Mouse (Mus musculus): Measurements from ENCODE around the gene Rai1. TPM values are rescaled to one million over a fixed set of nuclear protein-coding genes. Genes with fewer than 3 reads are reported as not detected.
A peak's percentile ranks its signal among the peaks of the same experiment; 100 is the strongest.

Gene Rai1
- polyA plus RNA-seq, 1 experiment from 2014 or later, result 31.9 TPM

GRCm38 (mm10) chr11:60217467-60217866, 112.7 kb downstream of the Rai1 start:
- H3K4me1 ChIP-seq, result peaks cover 31% of the 10 kb centered on the region
- H3K9ac ChIP-seq (replicated peaks), result no peak overlapping the region
- no peaks in the 10 kb centered on the region for H3K9me3 ChIP-seq
- WGBS, result 92% methylated on average over 7 of the region's 7 CpGs
- no peaks in the 10 kb centered on the region for H3K36me3 ChIP-seq
- H3K27ac ChIP-seq (replicated peaks), result no peak overlapping the region
- H3K4me3 ChIP-seq, result no peak overlapping the region
- no peak for ATAC-seq (replicated peaks)
- no peak overlapping the region for H3K4me2 ChIP-seq (replicated peaks)
- H3K27me3 ChIP-seq, result no peaks in the 10 kb centered on the region

- H3K4me2 ChIP-seq (replicated peaks), result peak overlapping the region; percentile 71
- H3K27ac ChIP-seq (replicated peaks), result peak overlapping the region; percentile 71
- no peak for ATAC-seq (replicated peaks)
- no peaks in the 10 kb centered on the region for H3K27me3 ChIP-seq
- no peaks in the 10 kb centered on the region for H3K9me3 ChIP-seq
- H3K36me3 ChIP-seq, result no peaks in the 10 kb centered on the region
- WGBS, result 44% methylated on average over 8 of the region's 8 CpGs
- H3K9ac ChIP-seq (replicated peaks), result peak overlapping the region; percentile 57; the same call in 1 of the 2 replicates
- peak overlapping the region; percentile 79 for H3K4me3 ChIP-seq
- peaks cover 34% of the 10 kb centered on the region for H3K4me1 ChIP-seq
Measured at GRCm38 (mm10) chr11:60219609-60220008, 114.8 kb downstream of the Rai1 start.

GRCm38 (mm10) chr11:60220291-60220804, 115.5 kb downstream of the Rai1 start:
- peak overlapping the region; percentile 57 for H3K9ac ChIP-seq (replicated peaks)
- peak overlapping the region; percentile 71 for H3K27ac ChIP-seq (replicated peaks)
- H3K27me3 ChIP-seq, result no peaks in the 10 kb centered on the region
- no peaks in the 10 kb centered on the region for H3K36me3 ChIP-seq
- peak; percentile 83 for ATAC-seq (replicated peaks)
- H3K4me2 ChIP-seq (replicated peaks), result peak overlapping the region; percentile 71
- H3K9me3 ChIP-seq, result no peaks in the 10 kb centered on the region
- under 1% methylated on average over 46 of the region's 46 CpGs for WGBS
- H3K4me3 ChIP-seq, result peak overlapping the region; percentile 79
- H3K4me1 ChIP-seq, result peaks cover 34% of the 10 kb centered on the region

GRCm38 (mm10) chr11:60221425-60221824, 116.6 kb downstream of the Rai1 start:
- no peaks in the 10 kb centered on the region for H3K27me3 ChIP-seq
- no peak overlapping the region for H3K9ac ChIP-seq (replicated peaks)
- 86% methylated on average over 6 of the region's 6 CpGs for WGBS
- no peak overlapping the region for H3K4me3 ChIP-seq
- no peak overlapping the region for H3K27ac ChIP-seq (replicated peaks)
- no peaks in the 10 kb centered on the region for H3K9me3 ChIP-seq
- no peak overlapping the region for H3K4me2 ChIP-seq (replicated peaks)
- H3K4me1 ChIP-seq, result peaks cover 34% of the 10 kb centered on the region
- ATAC-seq (replicated peaks), result no peak
- no peaks in the 10 kb centered on the region for H3K36me3 ChIP-seq

GRCm38 (mm10) chr11:60222085-60222468, 117.3 kb downstream of the Rai1 start:
- Histone ChIP-seq H3K4me2 (replicated peaks) (peak overlapping the region; percentile 49; the same call in 1 of the 2 replicates), H3K4me3 (no peak overlapping the region), H3K36me3 (no peaks in the 10 kb centered on the region), H3K27me3 (no peaks in the 10 kb centered on the region), H3K4me1 (peaks cover 34% of the 10 kb centered on the region), H3K27ac (replicated peaks) (no peak overlapping the region), H3K9ac (replicated peaks) (no peak overlapping the region), H3K9me3 (no peaks in the 10 kb centered on the region)
- 58% methylated on average over 3 of the region's 3 CpGs for WGBS
- no peak for ATAC-seq (replicated peaks)

- peak; percentile 55 for ATAC-seq (replicated peaks)
- Histone ChIP-seq H3K4me2 (replicated peaks) (peak within 1 kb of the TSS; percentile 49), H3K9me3 (no peaks in the 10 kb centered on the region), H3K27ac (replicated peaks) (peak within 1 kb of the TSS; percentile 5; the same call in 1 of the 2 replicates), H3K4me3 (peak within 1 kb of the TSS; percentile 27), H3K9ac (replicated peaks) (0 out of 2 replicates have a peak within 1 kb of the TSS, but pooled peaks have one; percentile 10), H3K4me1 (peaks cover 34% of the 10 kb centered on the region), H3K36me3 (no peaks in the 10 kb centered on the region), H3K27me3 (no peaks in the 10 kb centered on the region)
- 5% methylated on average over 46 of the region's 46 CpGs for WGBS
Measured at GRCm38 (mm10) chr11:60222469-60223236, 117.8 kb downstream of the Rai1 start, which contains the start of gene Srebf1. TSS of gene Srebf1 (minus strand) at chr11:60222581.

- H3K27me3 ChIP-seq, result no peaks in the 10 kb centered on the region
- H3K27ac ChIP-seq (replicated peaks), result no peak overlapping the region
- H3K9ac ChIP-seq (replicated peaks), result no peak overlapping the region
- peaks cover 25% of the 10 kb centered on the region for H3K4me1 ChIP-seq
- WGBS, result 50% methylated on average over 4 of the region's 4 CpGs
- no peaks in the 10 kb centered on the region for H3K9me3 ChIP-seq
- H3K4me2 ChIP-seq (replicated peaks), result no peak overlapping the region
- ATAC-seq (replicated peaks), result no peak
- H3K36me3 ChIP-seq, result no peaks in the 10 kb centered on the region
- H3K4me3 ChIP-seq, result no peak overlapping the region
Measured at GRCm38 (mm10) chr11:60224676-60225075, 119.9 kb downstream of the Rai1 start.

GRCm38 (mm10) chr11:60225874-60226273, 121.1 kb downstream of the Rai1 start:
- Histone ChIP-seq H3K9ac (replicated peaks) (no peak overlapping the region), H3K4me3 (no peak overlapping the region), H3K27me3 (no peaks in the 10 kb centered on the region), H3K4me2 (replicated peaks) (no peak overlapping the region), H3K9me3 (no peaks in the 10 kb centered on the region), H3K27ac (replicated peaks) (no peak overlapping the region), H3K36me3 (no peaks in the 10 kb centered on the region), H3K4me1 (peaks cover 16% of the 10 kb centered on the region)
- WGBS, result 69% methylated on average over 1 of the region's 1 CpGs
- no peak for ATAC-seq (replicated peaks)

GRCm38 (mm10) chr11:60228525-60228924, 123.7 kb downstream of the Rai1 start:
- Histone ChIP-seq H3K27me3 (no peaks in the 10 kb centered on the region), H3K9ac (replicated peaks) (no peak overlapping the region), H3K4me3 (no peak overlapping the region), H3K4me1 (peaks cover 10% of the 10 kb centered on the region), H3K9me3 (no peaks in the 10 kb centered on the region), H3K27ac (replicated peaks) (no peak overlapping the region), H3K4me2 (replicated peaks) (no peak overlapping the region), H3K36me3 (no peaks in the 10 kb centered on the region)
- WGBS, result 76% methylated on average over 3 of the region's 3 CpGs
- no peak for ATAC-seq (replicated peaks)

GRCm38 (mm10) chr11:60229821-60230220, 125.0 kb downstream of the Rai1 start:
- no peak overlapping the region for H3K4me2 ChIP-seq (replicated peaks)
- no peaks in the 10 kb centered on the region for H3K36me3 ChIP-seq
- ATAC-seq (replicated peaks), result no peak
- no peak overlapping the region for H3K4me3 ChIP-seq
- H3K9me3 ChIP-seq, result no peaks in the 10 kb centered on the region
- no peak overlapping the region for H3K9ac ChIP-seq (replicated peaks)
- no peaks in the 10 kb centered on the region for H3K27me3 ChIP-seq
- 71% methylated on average over 13 of the region's 13 CpGs for WGBS
- no peak overlapping the region for H3K27ac ChIP-seq (replicated peaks)
- peaks cover 11% of the 10 kb centered on the region for H3K4me1 ChIP-seq

GRCm38 (mm10) chr11:60230512-60230911, 125.7 kb downstream of the Rai1 start:
- H3K36me3 ChIP-seq, result no peaks in the 10 kb centered on the region
- no peak overlapping the region for H3K27ac ChIP-seq (replicated peaks)
- H3K4me3 ChIP-seq, result no peak overlapping the region
- no peak overlapping the region for H3K9ac ChIP-seq (replicated peaks)
- H3K9me3 ChIP-seq, result no peaks in the 10 kb centered on the region
- no peak overlapping the region for H3K4me2 ChIP-seq (replicated peaks)
- H3K27me3 ChIP-seq, result no peaks in the 10 kb centered on the region
- ATAC-seq (replicated peaks), result no peak
- 88% methylated on average over 7 of the region's 7 CpGs for WGBS
- H3K4me1 ChIP-seq, result peaks cover 11% of the 10 kb centered on the region

GRCm38 (mm10) chr11:60231326-60231725, 126.5 kb downstream of the Rai1 start:
- Histone ChIP-seq H3K27me3 (no peaks in the 10 kb centered on the region), H3K4me2 (replicated peaks) (no peak overlapping the region), H3K4me3 (no peak overlapping the region), H3K27ac (replicated peaks) (no peak overlapping the region), H3K9me3 (no peaks in the 10 kb centered on the region), H3K9ac (replicated peaks) (no peak overlapping the region), H3K36me3 (no peaks in the 10 kb centered on the region), H3K4me1 (peaks cover 11% of the 10 kb centered on the region)
- ATAC-seq (replicated peaks), result no peak
- WGBS, result 76% methylated on average over 3 of the region's 3 CpGs

Measured in forebrain, embryonic 15.5 days (tissue).